Mouse (Mus musculus) erythroblast, embryonic 14.5 days (primary cell): ENCODE data around the gene Prkcb. TPM values are rescaled to one million over a fixed set of nuclear protein-coding genes. Genes with fewer than 3 reads are reported as not detected.

Experiments
- H3K27me3 ChIP-seq: 2 replicates; pipeline ENCODE4 v1.6.1; 2012; ENCODE audit warnings: inconsistent platforms; ENCODE audit not compliant: control insufficient read depth
- H3K36me3 ChIP-seq: 2 replicates; pipeline ENCODE4 v1.6.1; 2012; ENCODE audit warnings: mild to moderate bottlenecking, inconsistent platforms; ENCODE audit not compliant: control insufficient read depth
- H3K4me1 ChIP-seq: 2 replicates; pipeline ENCODE4 v1.6.1; 2012; ENCODE audit warnings: inconsistent platforms; ENCODE audit not compliant: control insufficient read depth
- H3K4me3 ChIP-seq: replicated peaks from 2 replicates; pipeline ENCODE3; 2012; ENCODE audit warnings: moderate library complexity, mild to moderate bottlenecking, inconsistent platforms
- H3K9me3 ChIP-seq: 2 replicates; pipeline ENCODE4 v1.6.1; 2012; ENCODE audit warnings: low read length, inconsistent platforms, mixed read lengths; ENCODE audit not compliant: control insufficient read depth
- GATA1 ChIP-seq: IDR thresholded peaks from 2 replicates; pipeline ENCODE4 v1.6.1; 2012; ENCODE audit warnings: low read length, inconsistent platforms, mixed read lengths
- TAL1 ChIP-seq: IDR thresholded peaks from 3 replicates; pipeline ENCODE4 v1.6.1; 2012; ENCODE audit warnings: low read length, inconsistent platforms, mixed read lengths
- polyA plus RNA-seq: library from polyadenylated mRNA; stranded (reverse); fragments of >175 nt; gene quantifications from 2 replicates; pipeline ENCODE4 v1.2.3, GENCODE M21; 2012

Prkcb gene
- polyA plus RNA-seq, 1 experiment = not detected

- no peaks in the 10 kb centered on the region for H3K9me3 ChIP-seq
- TF ChIP-seq TAL1 (no peak), GATA1 (no peak)
- H3K27me3 ChIP-seq = no peaks in the 10 kb centered on the region
- H3K36me3 ChIP-seq = no peaks in the 10 kb centered on the region
- no peak overlapping the region for H3K4me3 ChIP-seq
- no peaks in the 10 kb centered on the region for H3K4me1 ChIP-seq
Observed at GRCm38 (mm10) chr7:122533566-122534360, 245.2 kb downstream of the Prkcb start.

GRCm38 (mm10) chr7:122544616-122545015 lies 256.1 kb downstream of the Prkcb start:
- Histone ChIP-seq H3K27me3 (no peaks in the 10 kb centered on the region), H3K36me3 (no peaks in the 10 kb centered on the region), H3K9me3 (peaks cover 8% of the 10 kb centered on the region), H3K4me3 (no peak overlapping the region), H3K4me1 (no peaks in the 10 kb centered on the region)
- TF ChIP-seq GATA1 (no peak), TAL1 (no peak)

GRCm38 (mm10) chr7:122556575-122557140 lies 268.1 kb downstream of the Prkcb start:
- TF ChIP-seq TAL1 = no peak
- no peak for TF ChIP-seq GATA1
- no peaks in the 10 kb centered on the region for H3K9me3 ChIP-seq
- no peaks in the 10 kb centered on the region for H3K4me1 ChIP-seq
- no peaks in the 10 kb centered on the region for H3K36me3 ChIP-seq
- H3K4me3 ChIP-seq = no peak overlapping the region
- H3K27me3 ChIP-seq = no peaks in the 10 kb centered on the region

- H3K4me3 ChIP-seq = no peak overlapping the region
- no peak for TF ChIP-seq GATA1
- no peak for TF ChIP-seq TAL1
- H3K27me3 ChIP-seq = no peaks in the 10 kb centered on the region
Observed at GRCm38 (mm10) chr7:122558085-122558811, 269.7 kb downstream of the Prkcb start.

GRCm38 (mm10) chr7:122558912-122559311 lies 270.4 kb downstream of the Prkcb start:
- Histone ChIP-seq H3K27me3 (no peaks in the 10 kb centered on the region), H3K36me3 (no peaks in the 10 kb centered on the region), H3K4me1 (no peaks in the 10 kb centered on the region), H3K4me3 (no peak overlapping the region), H3K9me3 (no peaks in the 10 kb centered on the region)
- TF ChIP-seq GATA1 = no peak
- no peak for TF ChIP-seq TAL1

More at GRCm38 (mm10) chr7:122558085-122558811, 269.7 kb downstream of the Prkcb start:
- H3K9me3 ChIP-seq = no peaks in the 10 kb centered on the region
- H3K4me1 ChIP-seq = no peaks in the 10 kb centered on the region
- no peaks in the 10 kb centered on the region for H3K36me3 ChIP-seq

- H3K4me3 ChIP-seq = no peak overlapping the region
- TF ChIP-seq TAL1 (no peak), GATA1 (no peak)
- no peaks in the 10 kb centered on the region for H3K27me3 ChIP-seq
- H3K9me3 ChIP-seq = no peaks in the 10 kb centered on the region
- no peaks in the 10 kb centered on the region for H3K4me1 ChIP-seq
- no peaks in the 10 kb centered on the region for H3K36me3 ChIP-seq
Observed at GRCm38 (mm10) chr7:122562586-122562985, 274.0 kb downstream of the Prkcb start.

- no peaks in the 10 kb centered on the region for H3K4me1 ChIP-seq
- no peak overlapping the region for H3K4me3 ChIP-seq
- no peaks in the 10 kb centered on the region for H3K27me3 ChIP-seq
- TF ChIP-seq TAL1 (no peak), GATA1 (no peak)
- H3K36me3 ChIP-seq = no peaks in the 10 kb centered on the region
- H3K9me3 ChIP-seq = no peaks in the 10 kb centered on the region; the same call in 1 of the 2 replicates
Observed at GRCm38 (mm10) chr7:122565371-122565770, 276.8 kb downstream of the Prkcb start.

GRCm38 (mm10) chr7:122566011-122566410 lies 277.5 kb downstream of the Prkcb start:
- TF ChIP-seq GATA1 (no peak), TAL1 (no peak)
- Histone ChIP-seq H3K4me1 (no peaks in the 10 kb centered on the region), H3K36me3 (no peaks in the 10 kb centered on the region), H3K4me3 (no peak overlapping the region), H3K27me3 (no peaks in the 10 kb centered on the region), H3K9me3 (no peaks in the 10 kb centered on the region; the same call in 1 of the 2 replicates)

- Histone ChIP-seq H3K9me3 (no peaks in the 10 kb centered on the region; the same call in 1 of the 2 replicates), H3K4me1 (no peaks in the 10 kb centered on the region), H3K27me3 (no peaks in the 10 kb centered on the region), H3K36me3 (no peaks in the 10 kb centered on the region), H3K4me3 (no peak overlapping the region)
- TF ChIP-seq GATA1 (no peak), TAL1 (no peak)
Observed at GRCm38 (mm10) chr7:122568787-122569186, 280.2 kb downstream of the Prkcb start.
